Mouse (Mus musculus) kidney, adult 2 months (tissue): ENCODE measurements around the gene Wnt9a. TPM values are rescaled to one million over a fixed set of nuclear protein-coding genes. Genes with fewer than 3 reads are reported as not detected.

Experiments
- DNase-seq: peaks from one replicate; pipeline ENCODE4 v3.0.0; 2021
- H3K27ac ChIP-seq: fragments of 200-500 bp; 2 replicates; pipeline ENCODE4 v1.5.1; 2012; ENCODE audit warnings: low read depth, low read length, control low read depth, inconsistent platforms; ENCODE audit not compliant: insufficient read depth
- H3K27me3 ChIP-seq: fragments of 200-500 bp; replicated peaks from 2 replicates; pipeline ENCODE4 v1.6.1; 2012; ENCODE audit warnings: mild to moderate bottlenecking, moderate library complexity, low read length, inconsistent platforms; ENCODE audit not compliant: control insufficient read depth, insufficient read depth
- H3K36me3 ChIP-seq: fragments of 200-500 bp; 2 replicates; pipeline ENCODE4 v1.6.1; 2012; ENCODE audit warnings: mild to moderate bottlenecking, moderate library complexity, low read length, inconsistent platforms; ENCODE audit not compliant: control insufficient read depth, insufficient read depth
- H3K4me1 ChIP-seq: fragments of 200-500 bp; 2 replicates; pipeline ENCODE4 v1.6.1; 2011; ENCODE audit warnings: low read length; ENCODE audit not compliant: control insufficient read depth, insufficient read depth
- H3K4me3 ChIP-seq: fragments of 200-500 bp; 2 replicates; pipeline ENCODE4 v1.5.1; 2011; ENCODE audit warnings: mild to moderate bottlenecking, low read depth, low read length, control low read depth; ENCODE audit not compliant: insufficient read depth
- CTCF ChIP-seq: fragments of 200-500 bp; conservative IDR thresholded peaks from 2 replicates; pipeline ENCODE4 v1.5.1; 2011; ENCODE audit warnings: low read depth, mild to moderate bottlenecking, control low read depth, low read length, moderate library complexity, mixed read lengths; ENCODE audit not compliant: insufficient read depth, insufficient read length
- POLR2A ChIP-seq: fragments of 200-500 bp; IDR thresholded peaks from one replicate; pipeline ENCODE4 v1.6.1; 2011; ENCODE audit warnings: low read depth, low read length, control low read depth
- WGBS: fragments of 180-500 bp; shearing (Covaris S2); methylation state at CpG from one replicate; pipeline ENCODE4 v1.1.7; 2018; 5-methylcytosine and 5-hydroxymethylcytosine counted together
- polyA plus RNA-seq: library from polyadenylated mRNA; depleted of rRNA; stranded (reverse); fragments of >200 nt; gene quantifications from 2 replicates; pipeline ENCODE4 v1.2.3, GENCODE M21; 2012; rRNA removed

The Wnt9a gene
- polyA plus RNA-seq, 1 experiment, result 1.7 TPM

- TF ChIP-seq CTCF (no peak), POLR2A (no peak)
- 84% methylated on average over 3 of the region's 3 CpGs for WGBS
- Histone ChIP-seq H3K27ac (no peak overlapping the region), H3K4me3 (no peak overlapping the region), H3K27me3 (no peaks in the 10 kb centered on the region), H3K4me1 (no peaks in the 10 kb centered on the region), H3K36me3 (no peaks in the 10 kb centered on the region)
- DNase-seq, result no peak
Observed at GRCm38 (mm10) chr11:59377999-59378398, 71.3 kb downstream of the Wnt9a start.

GRCm38 (mm10) chr11:59379547-59379946 lies 72.8 kb downstream of the Wnt9a start:
- Histone ChIP-seq H3K4me1 (peaks cover 3% of the 10 kb centered on the region; the same call in 1 of the 2 replicates), H3K27me3 (no peaks in the 10 kb centered on the region), H3K36me3 (no peaks in the 10 kb centered on the region), H3K27ac (no peak overlapping the region), H3K4me3 (no peak overlapping the region)
- no peak for DNase-seq
- TF ChIP-seq CTCF (no peak), POLR2A (no peak)

Other genes with a start within 250 kb of the Wnt9a start
- gene Obscn, start 170.5 kb upstream of the Wnt9a start, polyA plus RNA-seq, result 0.15 and 6.2 TPM in 2 replicates
- 8.3 and 8.8 TPM in 2 replicates for gene Iba57, start 143.2 kb upstream of the Wnt9a start, polyA plus RNA-seq
- gene Gjc2, start 123.7 kb upstream of the Wnt9a start, polyA plus RNA-seq, result 1.4 and 1.8 TPM in 2 replicates
- gene Guk1, start 114.7 kb upstream of the Wnt9a start, polyA plus RNA-seq, result 137 and 144 TPM in 2 replicates
- gene Mrpl55, start 104.4 kb upstream of the Wnt9a start, polyA plus RNA-seq, result 56.3 and 58.2 TPM in 2 replicates
- gene 2310033P09Rik, start 98.6 kb upstream of the Wnt9a start, polyA plus RNA-seq, result 19.8 and 22.1 TPM in 2 replicates
- 490 and 503 TPM in 2 replicates for gene Arf1, start 78.7 kb upstream of the Wnt9a start, polyA plus RNA-seq
- not detected in 2 replicates for gene Wnt3a, start 16.2 kb upstream of the Wnt9a start, polyA plus RNA-seq
- not detected in 2 replicates for gene Prss38, start 68.7 kb downstream of the Wnt9a start, polyA plus RNA-seq
- gene Jmjd4, start 143.1 kb downstream of the Wnt9a start, polyA plus RNA-seq, result 6.2 and 7.2 TPM in 2 replicates
- 91.7 and 104 TPM in 2 replicates for gene Snap47, start 144.3 kb downstream of the Wnt9a start, polyA plus RNA-seq
- 0.50 and 0.61 TPM in 2 replicates for gene Zfp867, start 165.5 kb downstream of the Wnt9a start, polyA plus RNA-seq
- 11.0 and 12.7 TPM in 2 replicates for gene Zkscan17, start 219.8 kb downstream of the Wnt9a start, polyA plus RNA-seq
- 0.37 and 0.42 TPM in 2 replicates for gene Nlrp3, start 234.6 kb downstream of the Wnt9a start, polyA plus RNA-seq